Mouse (Mus musculus): ENCODE data around the gene Tpk1. TPM values are rescaled to one million over a fixed set of nuclear protein-coding genes. Genes with fewer than 3 reads are reported as not detected.
A peak's percentile ranks its signal among the peaks of the same experiment; 100 is the strongest.

Gene Tpk1
- polyA plus RNA-seq, 1 experiment from 2014 or later, result 5.1 TPM

GRCm38 (mm10) chr6:43475921-43476320 is 190.2 kb downstream of the Tpk1 start:
- no peaks in the 10 kb centered on the region for H3K27me3 ChIP-seq (ENCODE audit: control insufficient read depth, insufficient read depth, low read length)
- no peak overlapping the region for H3K4me2 ChIP-seq (replicated peaks)
- H3K27ac ChIP-seq, result no peak overlapping the region
- H3K9ac ChIP-seq, result no peak overlapping the region
- H3K9me3 ChIP-seq (ENCODE audit: control insufficient read depth, low read length), result no peaks in the 10 kb centered on the region
- DNase-seq (ENCODE audit: low spot score) (no peak), ATAC-seq (ENCODE audit: low FRiP score) (no peak)
- H3K4me1 ChIP-seq (replicated peaks; ENCODE audit: control insufficient read depth, insufficient read depth, low read length), result no peaks in the 10 kb centered on the region
- H3K36me3 ChIP-seq (replicated peaks; ENCODE audit: control insufficient read depth, insufficient read depth), result no peaks in the 10 kb centered on the region
- no peak overlapping the region for H3K4me3 ChIP-seq (replicated peaks; ENCODE audit: low read length)

DNA sequence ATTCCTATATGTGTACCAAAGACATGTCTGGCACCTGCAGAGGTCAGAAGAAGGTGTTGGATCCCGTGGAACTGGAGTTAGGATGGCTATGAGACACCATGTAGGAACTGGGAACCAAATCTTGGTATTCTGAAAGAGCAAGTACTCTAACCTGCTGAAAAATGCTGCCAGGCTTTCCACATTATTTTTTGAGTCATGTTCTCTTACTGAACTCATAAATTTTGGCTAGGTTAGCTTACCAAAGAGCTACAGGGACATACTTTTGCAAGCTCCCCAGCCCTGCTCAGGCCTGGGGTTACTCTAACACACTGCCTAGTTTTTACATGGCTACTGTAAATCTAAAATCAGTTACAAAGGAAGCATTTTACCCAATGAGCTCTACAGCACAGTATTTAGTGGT is 194.5 kb downstream of the Tpk1 start:
- no peak for DNase-seq (ENCODE audit: low spot score)
- no peaks in the 10 kb centered on the region for H3K9me3 ChIP-seq (ENCODE audit: control insufficient read depth, low read length)
- 97% methylated on average over 1 of the region's 1 CpGs for whole genome bisulfite sequencing
- H3K36me3 ChIP-seq (replicated peaks; ENCODE audit: control insufficient read depth, insufficient read depth), result no peaks in the 10 kb centered on the region
- H3K4me2 ChIP-seq (replicated peaks), result no peak overlapping the region
- H3K9ac ChIP-seq, result no peak overlapping the region
- no peaks in the 10 kb centered on the region for H3K4me1 ChIP-seq (replicated peaks; ENCODE audit: control insufficient read depth, insufficient read depth, low read length)
- no peak overlapping the region for H3K4me3 ChIP-seq (replicated peaks; ENCODE audit: low read length)
- no peak for ATAC-seq (ENCODE audit: low FRiP score)
- H3K27me3 ChIP-seq (ENCODE audit: control insufficient read depth, insufficient read depth, low read length), result no peaks in the 10 kb centered on the region
- no peak overlapping the region for H3K27ac ChIP-seq

- Histone ChIP-seq H3K27ac (no peak overlapping the region), H3K27me3 (ENCODE audit: control insufficient read depth, insufficient read depth, low read length) (no peaks in the 10 kb centered on the region), H3K4me3 (replicated peaks; ENCODE audit: low read length) (no peak overlapping the region), H3K4me2 (replicated peaks) (no peak overlapping the region), H3K4me1 (replicated peaks; ENCODE audit: control insufficient read depth, insufficient read depth, low read length) (no peaks in the 10 kb centered on the region), H3K36me3 (replicated peaks; ENCODE audit: control insufficient read depth, insufficient read depth) (no peaks in the 10 kb centered on the region), H3K9ac (no peak overlapping the region), H3K9me3 (ENCODE audit: control insufficient read depth, low read length) (no peaks in the 10 kb centered on the region)
- DNase-seq (ENCODE audit: low spot score), result no peak
- 64% methylated on average over 10 of the region's 10 CpGs for WGBS
- no peak for ATAC-seq (ENCODE audit: low FRiP score)
Measured at GRCm38 (mm10) chr6:43468821-43469594, 197.1 kb downstream of the Tpk1 start.

GRCm38 (mm10) chr6:43462849-43463369 is 203.2 kb downstream of the Tpk1 start:
- DNase-seq (ENCODE audit: low spot score), result no peak

DNA sequence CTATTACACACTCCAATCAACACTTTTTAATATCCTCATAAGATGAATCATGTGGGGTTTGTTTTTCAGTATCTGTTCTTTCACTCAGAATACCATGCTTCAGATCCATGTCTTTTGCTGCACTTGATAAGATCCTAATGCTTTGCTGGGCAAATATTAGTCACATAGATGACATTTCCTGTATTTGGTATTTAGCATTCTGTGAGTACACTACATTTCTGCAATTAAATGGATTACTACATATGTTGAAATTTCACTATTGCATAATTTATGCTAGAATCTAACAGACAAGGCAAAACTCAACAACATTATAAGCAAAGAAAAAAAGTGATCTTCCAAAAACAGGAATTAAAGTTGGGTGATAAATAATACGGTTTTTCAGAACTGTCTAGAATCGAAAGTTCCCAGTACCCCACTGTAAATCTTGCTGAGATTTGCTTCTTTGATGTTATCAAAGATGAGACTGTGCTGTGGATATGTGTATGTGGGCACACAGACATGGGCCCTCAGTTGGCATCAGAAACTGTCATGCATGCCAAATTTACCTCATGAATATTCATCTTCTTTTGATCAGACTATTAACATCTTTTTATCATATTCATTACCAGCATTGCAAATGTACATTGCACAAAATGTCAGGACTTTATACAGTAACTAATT is 203.8 kb downstream of the Tpk1 start:
- 80% methylated on average over 2 of the region's 2 CpGs for WGBS
- Histone ChIP-seq H3K9ac (no peak overlapping the region), H3K9me3 (ENCODE audit: control insufficient read depth, low read length) (no peaks in the 10 kb centered on the region), H3K27me3 (ENCODE audit: control insufficient read depth, insufficient read depth, low read length) (no peaks in the 10 kb centered on the region), H3K4me2 (replicated peaks) (no peak overlapping the region), H3K4me3 (replicated peaks; ENCODE audit: low read length) (no peak overlapping the region), H3K4me1 (replicated peaks; ENCODE audit: control insufficient read depth, insufficient read depth, low read length) (peaks cover 4% of the 10 kb centered on the region), H3K36me3 (replicated peaks; ENCODE audit: control insufficient read depth, insufficient read depth) (no peaks in the 10 kb centered on the region), H3K27ac (no peak overlapping the region)
- ATAC-seq (ENCODE audit: low FRiP score) (peak; percentile 59; the same call in 1 of the 2 replicates), DNase-seq (ENCODE audit: low spot score) (peak; percentile 46)

More at GRCm38 (mm10) chr6:43462849-43463369, 203.2 kb downstream of the Tpk1 start:
- no peaks in the 10 kb centered on the region for H3K27me3 ChIP-seq (ENCODE audit: control insufficient read depth, insufficient read depth, low read length)
- ATAC-seq (ENCODE audit: low FRiP score), result no peak
- H3K36me3 ChIP-seq (replicated peaks; ENCODE audit: control insufficient read depth, insufficient read depth), result no peaks in the 10 kb centered on the region
- no peaks in the 10 kb centered on the region for H3K9me3 ChIP-seq (ENCODE audit: control insufficient read depth, low read length)
- no peak overlapping the region for H3K9ac ChIP-seq
- no peak overlapping the region for H3K4me2 ChIP-seq (replicated peaks)
- H3K4me1 ChIP-seq (replicated peaks; ENCODE audit: control insufficient read depth, insufficient read depth, low read length), result peaks cover 4% of the 10 kb centered on the region
- H3K27ac ChIP-seq, result no peak overlapping the region
- 65% methylated on average over 2 of the region's 2 CpGs for WGBS
- no peak overlapping the region for H3K4me3 ChIP-seq (replicated peaks; ENCODE audit: low read length)

DNA sequence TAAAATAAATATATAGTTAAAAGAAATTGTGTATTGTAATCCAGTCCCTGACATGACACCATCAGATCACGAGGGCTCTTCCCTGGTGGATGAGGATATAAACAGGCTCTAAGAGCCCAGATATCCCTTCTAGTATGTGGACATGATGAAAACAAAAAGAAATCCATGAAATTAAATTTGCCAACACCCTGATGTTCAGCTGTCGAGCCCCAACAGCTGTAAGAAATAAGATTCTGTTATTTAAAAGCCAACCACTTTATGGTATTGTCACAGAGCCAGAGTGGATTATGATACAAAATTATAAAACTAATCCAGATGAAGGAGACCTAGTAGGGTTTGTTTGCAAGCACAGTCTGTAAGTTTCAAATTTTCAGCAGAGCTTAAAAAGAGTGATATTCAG is 207.0 kb downstream of the Tpk1 start:
- Histone ChIP-seq H3K9ac (no peak overlapping the region), H3K4me2 (replicated peaks) (no peak overlapping the region), H3K4me3 (replicated peaks; ENCODE audit: low read length) (no peak overlapping the region), H3K27ac (no peak overlapping the region), H3K27me3 (ENCODE audit: control insufficient read depth, insufficient read depth, low read length) (no peaks in the 10 kb centered on the region), H3K36me3 (replicated peaks; ENCODE audit: control insufficient read depth, insufficient read depth) (no peaks in the 10 kb centered on the region), H3K9me3 (ENCODE audit: control insufficient read depth, low read length) (no peaks in the 10 kb centered on the region), H3K4me1 (replicated peaks; ENCODE audit: control insufficient read depth, insufficient read depth, low read length) (peaks cover 4% of the 10 kb centered on the region)
- ATAC-seq (ENCODE audit: low FRiP score) (no peak), DNase-seq (ENCODE audit: low spot score) (no peak)
- WGBS, result 77% methylated on average over 2 of the region's 2 CpGs

- Histone ChIP-seq H3K4me2 (replicated peaks) (no peak overlapping the region), H3K9me3 (ENCODE audit: control insufficient read depth, low read length) (no peaks in the 10 kb centered on the region), H3K4me3 (replicated peaks; ENCODE audit: low read length) (no peak overlapping the region), H3K27ac (no peak overlapping the region), H3K36me3 (replicated peaks; ENCODE audit: control insufficient read depth, insufficient read depth) (no peaks in the 10 kb centered on the region), H3K27me3 (ENCODE audit: control insufficient read depth, insufficient read depth, low read length) (no peaks in the 10 kb centered on the region), H3K4me1 (replicated peaks; ENCODE audit: control insufficient read depth, insufficient read depth, low read length) (no peaks in the 10 kb centered on the region; the same call in none of the 2 replicates), H3K9ac (no peak overlapping the region)
- 78% methylated on average over 2 of the region's 2 CpGs for WGBS
- DNase-seq (ENCODE audit: low spot score) (no peak), ATAC-seq (ENCODE audit: low FRiP score) (no peak)
Measured at GRCm38 (mm10) chr6:43457989-43458388, 208.1 kb downstream of the Tpk1 start.

DNA sequence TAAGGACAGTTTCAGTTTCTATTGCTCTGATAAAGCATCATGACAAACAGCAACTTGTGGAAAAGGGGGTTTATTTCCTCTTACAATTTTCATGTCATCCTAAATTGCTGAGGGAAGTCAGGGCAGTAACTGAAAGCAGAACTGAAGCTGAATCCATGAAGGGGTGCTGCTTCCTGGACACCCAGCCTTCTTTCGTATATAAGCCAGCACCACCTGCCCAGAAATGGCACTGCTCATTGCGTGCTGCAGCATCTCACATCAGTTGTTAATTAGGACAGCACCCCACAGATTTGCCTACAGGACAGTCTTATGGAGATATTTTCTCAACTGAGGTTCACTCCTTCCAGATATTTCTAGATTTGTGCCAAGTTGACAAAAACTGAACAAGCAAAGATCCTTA is 216.6 kb downstream of the Tpk1 start:
- Histone ChIP-seq H3K4me2 (replicated peaks) (no peak overlapping the region), H3K9ac (no peak overlapping the region), H3K4me3 (replicated peaks; ENCODE audit: low read length) (no peak overlapping the region), H3K4me1 (replicated peaks; ENCODE audit: control insufficient read depth, insufficient read depth, low read length) (no peaks in the 10 kb centered on the region), H3K27me3 (ENCODE audit: control insufficient read depth, insufficient read depth, low read length) (no peaks in the 10 kb centered on the region), H3K27ac (no peak overlapping the region), H3K36me3 (replicated peaks; ENCODE audit: control insufficient read depth, insufficient read depth) (no peaks in the 10 kb centered on the region), H3K9me3 (ENCODE audit: control insufficient read depth, low read length) (no peaks in the 10 kb centered on the region)
- ATAC-seq (ENCODE audit: low FRiP score) (no peak), DNase-seq (ENCODE audit: low spot score) (no peak)
- WGBS, result 67% methylated on average over 2 of the region's 2 CpGs

DNA sequence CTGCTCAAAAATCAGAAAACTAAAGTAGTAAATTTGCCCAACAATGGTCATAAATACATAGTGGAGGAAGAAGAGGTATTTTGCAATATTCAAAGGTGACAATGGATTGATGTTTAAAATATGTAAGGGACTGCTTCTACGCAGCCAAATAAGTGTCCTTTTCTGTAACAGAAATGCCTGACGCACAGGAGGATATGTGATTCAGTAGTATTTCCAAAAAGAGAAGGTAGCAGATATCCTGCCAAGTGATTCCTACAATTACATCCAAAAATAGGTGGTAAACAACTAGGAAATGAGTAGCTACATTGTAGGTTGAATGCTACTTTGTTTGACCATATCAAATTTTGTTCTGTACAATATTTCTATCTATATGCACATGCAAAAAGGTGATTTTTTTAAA is 220.2 kb downstream of the Tpk1 start:
- no peaks in the 10 kb centered on the region for H3K4me1 ChIP-seq (replicated peaks; ENCODE audit: control insufficient read depth, insufficient read depth, low read length)
- H3K9me3 ChIP-seq (ENCODE audit: control insufficient read depth, low read length), result no peaks in the 10 kb centered on the region
- ATAC-seq (ENCODE audit: low FRiP score), result no peak
- no peak overlapping the region for H3K9ac ChIP-seq
- no peaks in the 10 kb centered on the region for H3K36me3 ChIP-seq (replicated peaks; ENCODE audit: control insufficient read depth, insufficient read depth)
- no peak overlapping the region for H3K4me3 ChIP-seq (replicated peaks; ENCODE audit: low read length)
- H3K4me2 ChIP-seq (replicated peaks), result no peak overlapping the region
- 90% methylated on average over 2 of the region's 2 CpGs for WGBS
- H3K27me3 ChIP-seq (ENCODE audit: control insufficient read depth, insufficient read depth, low read length), result no peaks in the 10 kb centered on the region
- no peak overlapping the region for H3K27ac ChIP-seq
- DNase-seq (ENCODE audit: low spot score), result no peak

Data from hindbrain, embryonic 14.5 days (tissue).